Mouse (Mus musculus) forebrain, embryonic 11.5 days (tissue): ENCODE measurements around the gene Cask. TPM values are rescaled to one million over a fixed set of nuclear protein-coding genes. Genes with fewer than 3 reads are reported as not detected.

Source experiments
- ATAC-seq: fragments of 200-750 bp; cut with Nextera tagmentation; replicated peaks from 2 replicates; pipeline ENCODE4 v1.8.0; 2017; ENCODE audit warnings: moderate TSS enrichment; ENCODE audit not compliant: low FRiP score
- DNase-seq: peaks from one replicate; pipeline ENCODE4 v3.0.0-alpha.2; 2017; ENCODE audit warnings: low spot score
- H3K27ac ChIP-seq: fragments of 300-500 bp; sonication (generic); 2 replicates; pipeline ENCODE4 v1.5.1; 2014; ENCODE audit warnings: low read depth, low read length
- H3K27me3 ChIP-seq: fragments of 300-500 bp; sonication (generic); 2 replicates; pipeline ENCODE4 v1.6.1; 2014; ENCODE audit warnings: mild to moderate bottlenecking, low read length, mixed read lengths; ENCODE audit not compliant: control insufficient read depth, insufficient read depth
- H3K36me3 ChIP-seq: fragments of 300-500 bp; sonication (generic); 2 replicates; pipeline ENCODE4 v1.6.1; 2014; ENCODE audit warnings: mild to moderate bottlenecking, low read length, moderate library complexity, mixed read lengths; ENCODE audit not compliant: control insufficient read depth, insufficient read depth
- H3K4me1 ChIP-seq: fragments of 300-500 bp; sonication (generic); replicated peaks from 2 replicates; pipeline ENCODE4 v1.6.1; 2014; ENCODE audit warnings: low read length, mixed read lengths; ENCODE audit not compliant: control insufficient read depth, insufficient read depth
- H3K4me2 ChIP-seq: fragments of 300-500 bp; sonication (generic); 2 replicates; pipeline ENCODE4 v1.6.1; 2014; ENCODE audit warnings: low read depth, mild to moderate bottlenecking, low read length, moderate library complexity, mixed read lengths; ENCODE audit not compliant: severe bottlenecking
- H3K4me3 ChIP-seq: fragments of 300-500 bp; sonication (generic); 2 replicates; pipeline ENCODE4 v1.5.1; 2014; ENCODE audit warnings: low read depth, low read length
- H3K9ac ChIP-seq: fragments of 300-500 bp; sonication (generic); 2 replicates; pipeline ENCODE4 v1.6.1; 2014; ENCODE audit warnings: low read length
- H3K9me3 ChIP-seq: fragments of 300-500 bp; sonication (generic); 2 replicates; pipeline ENCODE4 v1.6.1; 2016; ENCODE audit warnings: low read length, mixed read lengths; ENCODE audit not compliant: control insufficient read depth
- WGBS: fragments of 180-500 bp; shearing (Covaris S2); extraction: QIAGEN DNeasy Blood & Tissue Kit; methylation state at CpG from one replicate; pipeline ENCODE4 v1.1.7; 2014; 5-methylcytosine and 5-hydroxymethylcytosine counted together
- polyA plus RNA-seq: library from polyadenylated mRNA; unstranded; fragments of >200 nt; fragmentation: Nextera tagmentation; extraction: Ambion mirVana; gene quantifications from 2 replicates; pipeline ENCODE4 v1.2.1, GENCODE M21; 2014

Cask gene
- polyA plus RNA-seq, 1 experiment from 2014 or later, result 18.3 TPM

GRCm38 (mm10) chrX:13551566-13551965 lies 299.6 kb downstream of the Cask start:
- Histone ChIP-seq H3K27me3 (0 out of 2 replicates have a peak, but pooled peaks cover 3% of the 10 kb centered on the region), H3K4me3 (no peak overlapping the region), H3K27ac (no peak overlapping the region), H3K36me3 (no peaks in the 10 kb centered on the region), H3K4me2 (no peak overlapping the region), H3K4me1 (no peaks in the 10 kb centered on the region), H3K9ac (no peak overlapping the region), H3K9me3 (no peaks in the 10 kb centered on the region)
- no peak for ATAC-seq
- WGBS, result 89% methylated on average over 4 of the region's 4 CpGs
- no peak for DNase-seq

- ATAC-seq (no peak), DNase-seq (no peak)
- Histone ChIP-seq H3K9me3 (no peaks in the 10 kb centered on the region), H3K4me1 (no peaks in the 10 kb centered on the region), H3K9ac (no peak overlapping the region), H3K4me2 (no peak overlapping the region), H3K4me3 (no peak overlapping the region), H3K27me3 (0 out of 2 replicates have a peak, but pooled peaks cover 3% of the 10 kb centered on the region), H3K36me3 (no peaks in the 10 kb centered on the region), H3K27ac (no peak overlapping the region)
- WGBS, result 86% methylated on average over 4 of the region's 4 CpGs
Observed at GRCm38 (mm10) chrX:13549100-13549499, 302.1 kb downstream of the Cask start.

GRCm38 (mm10) chrX:13521288-13521687 lies 329.9 kb downstream of the Cask start:
- no peaks in the 10 kb centered on the region for H3K4me1 ChIP-seq
- no peak overlapping the region for H3K4me3 ChIP-seq
- 95% methylated on average over 8 of the region's 8 CpGs for WGBS
- H3K36me3 ChIP-seq, result no peaks in the 10 kb centered on the region
- no peak overlapping the region for H3K27ac ChIP-seq
- no peak overlapping the region for H3K9ac ChIP-seq
- no peaks in the 10 kb centered on the region for H3K9me3 ChIP-seq
- ATAC-seq (no peak), DNase-seq (no peak)
- no peak overlapping the region for H3K4me2 ChIP-seq
- no peaks in the 10 kb centered on the region; the same call in 1 of the 2 replicates for H3K27me3 ChIP-seq

GRCm38 (mm10) chrX:13520566-13520965 lies 330.6 kb downstream of the Cask start:
- ATAC-seq (no peak), DNase-seq (no peak)
- no peaks in the 10 kb centered on the region; the same call in 1 of the 2 replicates for H3K27me3 ChIP-seq
- no peak overlapping the region for H3K4me3 ChIP-seq
- H3K9me3 ChIP-seq, result no peaks in the 10 kb centered on the region
- H3K9ac ChIP-seq, result no peak overlapping the region
- WGBS, result 86% methylated on average over 4 of the region's 4 CpGs
- no peaks in the 10 kb centered on the region for H3K4me1 ChIP-seq
- H3K4me2 ChIP-seq, result no peak overlapping the region
- no peak overlapping the region for H3K27ac ChIP-seq
- no peaks in the 10 kb centered on the region for H3K36me3 ChIP-seq

GRCm38 (mm10) chrX:13519408-13519783 lies 331.8 kb downstream of the Cask start:
- DNase-seq (no peak), ATAC-seq (no peak)
- Histone ChIP-seq H3K27ac (no peak overlapping the region), H3K9me3 (no peaks in the 10 kb centered on the region), H3K4me1 (no peaks in the 10 kb centered on the region), H3K27me3 (no peaks in the 10 kb centered on the region; the same call in 1 of the 2 replicates), H3K4me2 (no peak overlapping the region), H3K9ac (no peak overlapping the region), H3K4me3 (no peak overlapping the region), H3K36me3 (no peaks in the 10 kb centered on the region)
- 93% methylated on average over 5 of the region's 5 CpGs for WGBS

GRCm38 (mm10) chrX:13518781-13519407 lies 332.3 kb downstream of the Cask start:
- no peaks in the 10 kb centered on the region for H3K9me3 ChIP-seq
- DNase-seq, result no peak
- H3K4me3 ChIP-seq, result no peak overlapping the region
- ATAC-seq, result no peak
- no peaks in the 10 kb centered on the region; the same call in 1 of the 2 replicates for H3K27me3 ChIP-seq
- H3K9ac ChIP-seq, result no peak overlapping the region
- WGBS, result 82% methylated on average over 4 of the region's 4 CpGs
- H3K27ac ChIP-seq, result no peak overlapping the region
- no peaks in the 10 kb centered on the region for H3K36me3 ChIP-seq
- no peaks in the 10 kb centered on the region for H3K4me1 ChIP-seq
- H3K4me2 ChIP-seq, result no peak overlapping the region

- Histone ChIP-seq H3K36me3 (no peaks in the 10 kb centered on the region), H3K4me3 (no peak overlapping the region), H3K27ac (no peak overlapping the region), H3K9ac (no peak overlapping the region), H3K27me3 (no peaks in the 10 kb centered on the region; the same call in 1 of the 2 replicates), H3K4me2 (no peak overlapping the region), H3K4me1 (no peaks in the 10 kb centered on the region), H3K9me3 (no peaks in the 10 kb centered on the region)
- DNase-seq, result no peak
- no peak for ATAC-seq
- 83% methylated on average over 10 of the region's 10 CpGs for WGBS
Observed at GRCm38 (mm10) chrX:13518019-13518418, 333.1 kb downstream of the Cask start.

- ATAC-seq (no peak), DNase-seq (no peak)
- Histone ChIP-seq H3K4me3 (no peak overlapping the region), H3K4me1 (no peaks in the 10 kb centered on the region), H3K27me3 (no peaks in the 10 kb centered on the region; the same call in 1 of the 2 replicates), H3K36me3 (no peaks in the 10 kb centered on the region), H3K9ac (no peak overlapping the region), H3K27ac (no peak overlapping the region), H3K4me2 (no peak overlapping the region), H3K9me3 (no peaks in the 10 kb centered on the region)
- 90% methylated on average over 6 of the region's 6 CpGs for WGBS
Observed at GRCm38 (mm10) chrX:13516451-13516850, 334.7 kb downstream of the Cask start.

- H3K4me3 ChIP-seq, result no peak overlapping the region
- H3K4me1 ChIP-seq, result no peaks in the 10 kb centered on the region
- H3K9me3 ChIP-seq, result no peaks in the 10 kb centered on the region
- no peak overlapping the region for H3K9ac ChIP-seq
- H3K27ac ChIP-seq, result no peak overlapping the region
- no peak overlapping the region for H3K4me2 ChIP-seq
- H3K27me3 ChIP-seq, result no peaks in the 10 kb centered on the region; the same call in 1 of the 2 replicates
- no peaks in the 10 kb centered on the region for H3K36me3 ChIP-seq
- WGBS, result 90% methylated on average over 5 of the region's 5 CpGs
- ATAC-seq (no peak), DNase-seq (no peak)
Observed at GRCm38 (mm10) chrX:13513864-13514263, 337.3 kb downstream of the Cask start.
